Mouse (Mus musculus) mammary gland, adult 2 months (tissue): ENCODE data around the gene Nell2. TPM values are rescaled to one million over a fixed set of nuclear protein-coding genes. Genes with fewer than 3 reads are reported as not detected.

Experiments used
- polyA plus RNA-seq: library from polyadenylated mRNA; depleted of rRNA; stranded (reverse); fragments of >200 nt; gene quantifications from 2 replicates; pipeline ENCODE4 v1.2.3, GENCODE M21; 2012; ENCODE audit warnings: low replicate concordance; rRNA removed

Nell2 gene
- 0.03 TPM in 1 of 2 replicates, not detected in the other for polyA plus RNA-seq

GRCm38 (mm10) chr15:95527948-95528861 lies at the start of gene Nell2:
TSS of gene Nell2 (minus strand) at chr15:95528559.

Other genes starting within 250 kb of the Nell2 start
- gene Dbx2, start 127.4 kb upstream of the Nell2 start, polyA plus RNA-seq, result 0.04 and 0.25 TPM in 2 replicates